ENCODE assay signal across 8 mouse cellular contexts in genomic region chr15:78173972-78174886, GRCm38 (mm10). TPM values are rescaled to one million over a fixed set of nuclear protein-coding genes. Genes with fewer than 3 reads are reported as not detected.
A peak's percentile ranks its signal among the peaks of the same experiment; 100 is the strongest.
DNase-seq lines count a peak whose midpoint lies in the region; ATAC-seq and TF ChIP-seq lines count a peak whose summit lies in the region.

Gene Ift27, minus strand, starts transcription at chr15:78174107.

- peak within 1 kb of the TSS; percentile 78 for H3K4me2 ChIP-seq in forebrain, embryonic 16.5 days (ENCODE audit: low read length)
- peak within 1 kb of the TSS; percentile 87 for H3K4me2 ChIP-seq in lung, embryonic 14.5 days

- no peak for TF ChIP-seq CTCF in G1E (IDR thresholded peaks at IDR 0.05; ENCODE audit: low read depth, low read length)
- TF ChIP-seq CTCF in layer of hippocampus, adult 2 months (conservative IDR thresholded peaks at IDR 0.05), result peak; percentile 54
- no peak for TF ChIP-seq CTCF in lung, embryonic 14.5 days (IDR thresholded peaks at IDR 0.05; ENCODE audit: low read depth)
- TF ChIP-seq CTCF in olfactory bulb, adult 2 months (IDR thresholded peaks at IDR 0.05; ENCODE audit: insufficient read depth, low read depth, low read length), result no peak
- TF ChIP-seq CTCF in thymus, adult 2 months (IDR thresholded peaks at IDR 0.05; ENCODE audit: borderline replicate concordance, control insufficient read depth, extremely low read depth, insufficient read depth, low read length, poor library complexity), result peak; percentile 53; the same call in 1 of the 2 replicates

- TF ChIP-seq POLR2A in olfactory bulb, adult 2 months (IDR thresholded peaks at IDR 0.05; ENCODE audit: insufficient read depth, low read depth, low read length), result peak; percentile 55
- peak; percentile 62 for TF ChIP-seq POLR2A in thymus, adult 2 months (IDR thresholded peaks at IDR 0.05; ENCODE audit: control insufficient read depth, extremely low read depth, insufficient read depth, low read length, poor library complexity)

- peak; percentile 98 for DNase-seq in G1E (ENCODE audit: low spot score)
- DNase-seq in cerebellum, adult 18-20 months, result peak; percentile 95 to 100
- peak; percentile 93 to 94 for DNase-seq in heart, postnatal 36 days
- DNase-seq in layer of hippocampus, adult 2 months (ENCODE audit: low spot score in 2 of 2), result peak; percentile 97 to 100
- DNase-seq in lung, embryonic 14.5 days, result peak; percentile 100
- peak; percentile 97 for DNase-seq in thymus, adult 2 months

- H3K27me3 ChIP-seq in G1E (ENCODE audit: insufficient read depth, low read length), result peaks cover 6% of the 10 kb centered on the region
- H3K27me3 ChIP-seq in forebrain, embryonic 16.5 days (replicated peaks; ENCODE audit: control insufficient read depth, insufficient read depth, low read length), result no peaks in the 10 kb centered on the region
- no peaks in the 10 kb centered on the region for H3K27me3 ChIP-seq in lung, embryonic 14.5 days (ENCODE audit: insufficient read depth, low read length)
- H3K27me3 ChIP-seq in thymus, adult 2 months (ENCODE audit: control insufficient read depth, insufficient read depth, low read length), result no peaks in the 10 kb centered on the region

- peak; percentile 93 for ATAC-seq in G1E (ENCODE audit: extremely low read depth, insufficient number of reproducible peaks, low FRiP score, poor library complexity, severe bottlenecking)
- peak; percentile 98 for ATAC-seq in forebrain, embryonic 16.5 days
- ATAC-seq in lung, embryonic 14.5 days (ENCODE audit: insufficient read depth), result peak; percentile 96

- under 1% methylated on average over 40 of the region's 40 CpGs for WGBS in forebrain, embryonic 16.5 days
- 1% methylated on average over 40 of the region's 40 CpGs for WGBS in lung, embryonic 14.5 days
- WGBS in olfactory bulb, adult 2 months, result under 1% methylated on average over 40 of the region's 40 CpGs
- WGBS in thymus, adult 2 months, result 2% methylated on average over 40 of the region's 40 CpGs

- intact Hi-C loops in heart, postnatal 36 days (cut with DNase I), result loop anchor here (2.0 to 5.0 kb wide), 4 partner anchors 167 to 353 kb away; partner anchors contain the start of gene Kctd17

- H3K27ac ChIP-seq in forebrain, embryonic 16.5 days (ENCODE audit: low read length), result peak within 1 kb of the TSS; percentile 83
- peak within 1 kb of the TSS; percentile 96 for H3K27ac ChIP-seq in layer of hippocampus, adult 2 months
- no peak within 1 kb of the TSS for H3K27ac ChIP-seq in lung, embryonic 14.5 days (ENCODE audit: low read depth)
- peak within 1 kb of the TSS; percentile 91 for H3K27ac ChIP-seq in olfactory bulb, adult 2 months (ENCODE audit: insufficient read depth, low read depth, low read length)
- H3K27ac ChIP-seq in thymus, adult 2 months (ENCODE audit: control insufficient read depth, insufficient read depth, low read length), result peak within 1 kb of the TSS; percentile 51

- H3K9me3 ChIP-seq in G1E (replicated peaks), result no peaks in the 10 kb centered on the region
- H3K9me3 ChIP-seq in forebrain, embryonic 16.5 days (ENCODE audit: control insufficient read depth, low read length), result no peaks in the 10 kb centered on the region
- H3K9me3 ChIP-seq in lung, embryonic 14.5 days (ENCODE audit: low read depth, low read length), result no peaks in the 10 kb centered on the region

- peak within 1 kb of the TSS; percentile 76 for H3K9ac ChIP-seq in forebrain, embryonic 16.5 days (replicated peaks; ENCODE audit: low read depth, low read length)
- peak within 1 kb of the TSS; percentile 74 for H3K9ac ChIP-seq in lung, embryonic 14.5 days

- H3K36me3 ChIP-seq in G1E (replicated peaks), result peaks cover 32% of the 10 kb centered on the region
- no peaks in the 10 kb centered on the region for H3K36me3 ChIP-seq in forebrain, embryonic 16.5 days (ENCODE audit: control insufficient read depth, insufficient read depth)
- H3K36me3 ChIP-seq in lung, embryonic 14.5 days (ENCODE audit: insufficient read depth), result no peaks in the 10 kb centered on the region
- no peaks in the 10 kb centered on the region for H3K36me3 ChIP-seq in thymus, adult 2 months (ENCODE audit: control insufficient read depth, insufficient read depth, low read length)

- H3K4me1 ChIP-seq in G1E (ENCODE audit: insufficient read depth, low read depth, low read length), result peaks cover 45% of the 10 kb centered on the region
- H3K4me1 ChIP-seq in forebrain, embryonic 16.5 days (replicated peaks; ENCODE audit: control insufficient read depth, insufficient read depth, low read length), result peaks cover 24% of the 10 kb centered on the region
- H3K4me1 ChIP-seq in lung, embryonic 14.5 days (ENCODE audit: insufficient read depth), result peaks cover 9% of the 10 kb centered on the region
- peaks cover 37% of the 10 kb centered on the region for H3K4me1 ChIP-seq in olfactory bulb, adult 2 months (ENCODE audit: control insufficient read depth, insufficient read depth, low read length)
- peaks cover 36% of the 10 kb centered on the region for H3K4me1 ChIP-seq in thymus, adult 2 months (replicated peaks; ENCODE audit: control insufficient read depth, insufficient read depth, low read length)

- H3K4me3 ChIP-seq in G1E (ENCODE audit: low read depth, low read length), result peak within 1 kb of the TSS; percentile 90
- peak within 1 kb of the TSS; percentile 71 for H3K4me3 ChIP-seq in forebrain, embryonic 16.5 days (replicated peaks; ENCODE audit: low read length)
- H3K4me3 ChIP-seq in layer of hippocampus, adult 2 months, result peak within 1 kb of the TSS; percentile 73
- H3K4me3 ChIP-seq in lung, embryonic 14.5 days (ENCODE audit: low read depth, low read length), result peak within 1 kb of the TSS; percentile 65
- peak within 1 kb of the TSS; percentile 65 for H3K4me3 ChIP-seq in olfactory bulb, adult 2 months (ENCODE audit: insufficient read depth, low read depth, low read length)
- peak within 1 kb of the TSS; percentile 66 for H3K4me3 ChIP-seq in thymus, adult 2 months (ENCODE audit: control insufficient read depth, insufficient read depth, low read length)

RNA-seq across cellular contexts. Expression of gene Ift27, which starts in this region (rescaled TPM):
- total RNA-seq in G1E (2014; fragmentation: Nextera tagmentation) (15.4 and 16.7 TPM in 2 replicates), G1E (2017) (15.7 and 17.8 TPM in 2 replicates)
- polyA plus RNA-seq in G1E (2012), result 97.5 and 143 TPM in 2 replicates
- 113 and 114 TPM in 2 replicates for polyA plus RNA-seq in forebrain, embryonic 16.5 days (2015; fragmentation: Nextera tagmentation; extraction: Ambion mirVana)
- total RNA-seq in heart, postnatal 36 days (2021), result 10 to 100 TPM; 11.4 to 13.4 TPM
- total RNA-seq in layer of hippocampus, adult 2 months (2021), result 10 to 100 TPM; 22.7 to 23.3 TPM
- 95.0 and 99.3 TPM in 2 replicates for polyA plus RNA-seq in lung, embryonic 14.5 days (2014; fragmentation: Nextera tagmentation; extraction: Ambion mirVana)
- not detected in 2 replicates for polyA plus RNA-seq in olfactory bulb, adult 2 months (2012; ENCODE audit: insufficient read depth, insufficient read length, low replicate concordance, missing spikeins)
- polyA plus RNA-seq in thymus, adult 2 months (2012; rRNA removed), result 63.3 and 97.2 TPM in 2 replicates

Comparison
In these comparisons a context has a peak if more than half of its experiments do, and no peak if none do; other contexts are left out.
1. RNA of gene Ift27 (polyA plus RNA-seq): 113 to 114 TPM in forebrain, embryonic 16.5 days, 97.5 to 143 TPM in G1E, 95.0 to 99.3 TPM in lung, embryonic 14.5 days and 63.3 to 97.2 TPM in thymus, adult 2 months; not detected in olfactory bulb, adult 2 months; every median in the first group is over 10 times any median in the second.
2. CTCF ChIP-seq: peak in layer of hippocampus, adult 2 months (single experiment) and thymus, adult 2 months (single experiment); none in G1E (single experiment), lung, embryonic 14.5 days (single experiment) and olfactory bulb, adult 2 months (single experiment).
3. Peak in every context shown above with its lines, with median percentiles within 50 percentile points of each other: ATAC-seq, DNase-seq and H3K4me3 ChIP-seq.